Mouse (Mus musculus): ENCODE results near the gene Mllt3.

- no peak for TF ChIP-seq CTCF (conservative IDR thresholded peaks at IDR 0.05; ENCODE audit: low read length)
- no peak for TF ChIP-seq POU5F1 (IDR thresholded peaks at IDR 0.05; ENCODE audit: borderline replicate concordance, low read length)
Measured at GRCm38 (mm10) chr4:87865848-87866247, 167.3 kb downstream of the Mllt3 start.
